Mouse (Mus musculus) bone marrow macrophage, adult 2 months (primary cell): ENCODE data around the gene Phxr2.

Experiments
- CTCF ChIP-seq: IDR thresholded peaks from 2 replicates; pipeline ENCODE4 v1.5.1; 2012; ENCODE audit warnings: low read depth, mild to moderate bottlenecking, low read length, moderate library complexity
- POLR2A ChIP-seq: IDR thresholded peaks from 2 replicates; pipeline ENCODE4 v1.6.1; 2012; ENCODE audit warnings: mild to moderate bottlenecking, low read depth, low read length, borderline replicate concordance

- TF ChIP-seq POLR2A: no peak
- no peak for TF ChIP-seq CTCF
These were observed 1.7 kb upstream of the Phxr2 start for GRCm38 (mm10) chr10:99127691-99128261.
